Mouse (Mus musculus): Measurements from ENCODE around the gene Bnc2.

GRCm38 (mm10) chr4:84282651-84283050, 392.4 kb downstream of the Bnc2 start:
- no peak for TF ChIP-seq CTCF (IDR thresholded peaks at IDR 0.05; ENCODE audit: control insufficient read depth, insufficient read depth, insufficient read length)
- TF ChIP-seq FOSL1 (IDR thresholded peaks at IDR 0.05; ENCODE audit: insufficient read depth, low read length, poor library complexity, severe bottlenecking): no peak
